Mouse (Mus musculus): ENCODE results near the gene Dok3.

- TF ChIP-seq CTCF (IDR thresholded peaks at IDR 0.05; ENCODE audit: extremely low read depth, insufficient read length, insufficient replicate concordance, low read depth, low read length) (no peak), POLR2A (IDR thresholded peaks at IDR 0.05; ENCODE audit: low read depth, low read length) (no peak)
These were observed 993 bp downstream of the Dok3 start for GRCm38 (mm10) chr13:55527834-55528772.
